Mouse (Mus musculus) ES-E14 (cell line): ENCODE measurements around the gene Sphk1.

Experiments used
- CHD2 ChIP-seq: IDR thresholded peaks from 2 replicates; pipeline ENCODE4 v1.6.1; 2014; ENCODE audit warnings: mild to moderate bottlenecking, low read depth, low read length, inconsistent platforms
- HCFC1 ChIP-seq: IDR thresholded peaks from 2 replicates; pipeline ENCODE4 v1.6.1; 2012; ENCODE audit warnings: low read length, inconsistent platforms, borderline replicate concordance; ENCODE audit not compliant: insufficient read depth
- MAFK ChIP-seq: IDR thresholded peaks from 2 replicates; pipeline ENCODE4 v1.6.1; 2014; ENCODE audit warnings: mild to moderate bottlenecking, low read depth, low read length, inconsistent platforms; ENCODE audit not compliant: insufficient read depth
- ZNF384 ChIP-seq: IDR thresholded peaks from 2 replicates; pipeline ENCODE4 v1.6.1; 2012; ENCODE audit warnings: low read depth, low read length, inconsistent platforms

DNA sequence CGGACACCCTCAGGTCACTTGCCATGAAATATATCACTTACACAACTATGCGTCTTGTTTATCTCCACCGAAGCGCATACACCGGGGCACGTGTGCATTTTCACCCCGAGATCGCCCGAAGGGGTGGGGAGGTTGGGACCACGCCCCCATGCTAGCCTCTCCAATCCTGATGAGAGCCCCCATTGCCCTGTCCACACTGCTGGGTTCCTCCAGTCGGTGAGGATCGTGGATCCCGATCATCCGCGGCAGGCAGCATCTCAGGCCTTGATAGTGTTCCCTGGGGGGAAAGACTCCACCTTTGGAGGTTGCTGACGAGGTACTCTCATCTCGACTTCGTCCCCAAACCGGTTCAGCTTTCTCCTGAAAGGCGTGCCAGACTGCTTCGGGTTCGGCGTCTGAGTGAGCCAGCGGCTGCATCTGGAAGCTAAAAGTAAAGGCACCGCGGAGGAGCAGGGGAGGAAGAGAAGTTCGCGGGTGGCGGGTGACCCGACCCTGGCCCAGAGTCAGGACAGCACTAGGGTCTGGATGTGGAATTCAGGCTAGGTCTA is 1.6 kb downstream of the Sphk1 start:
- TF ChIP-seq HCFC1 = no peak
- TF ChIP-seq ZNF384 = no peak
- TF ChIP-seq MAFK = no peak
- TF ChIP-seq CHD2 = no peak
